Mouse (Mus musculus) liver, postnatal 0 days (tissue): ENCODE data around the gene Tm9sf2. TPM values are rescaled to one million over a fixed set of nuclear protein-coding genes. Genes with fewer than 3 reads are reported as not detected.

Experiments used
- ATAC-seq: fragments of 200-750 bp; cut with Nextera tagmentation; 2 replicates; pipeline ENCODE4 v1.8.0; 2017; ENCODE audit warnings: mild to moderate bottlenecking, moderate library complexity
- DNase-seq: peaks from one replicate; pipeline ENCODE4 v3.0.0-alpha.2; 2016
- H3K27ac ChIP-seq: fragments of 300-500 bp; sonication (generic); 2 replicates; pipeline ENCODE4 v1.5.1; 2014; ENCODE audit warnings: antibody characterized with exemption, moderate library complexity, mild to moderate bottlenecking, low read depth
- H3K27me3 ChIP-seq: fragments of 300-500 bp; sonication (generic); 2 replicates; pipeline ENCODE4 v1.6.1; 2014; ENCODE audit warnings: low read length, control low read depth, mixed read lengths; ENCODE audit not compliant: insufficient read depth
- H3K36me3 ChIP-seq: fragments of 300-500 bp; sonication (generic); replicated peaks from 2 replicates; pipeline ENCODE4 v1.6.1; 2014; ENCODE audit warnings: mild to moderate bottlenecking, control low read depth, low read length, moderate library complexity, mixed read lengths; ENCODE audit not compliant: insufficient read depth
- H3K4me1 ChIP-seq: fragments of 300-500 bp; sonication (generic); 2 replicates; pipeline ENCODE4 v1.6.1; 2014; ENCODE audit warnings: antibody characterized with exemption, mild to moderate bottlenecking, control low read depth; ENCODE audit not compliant: insufficient read depth
- H3K4me2 ChIP-seq: fragments of 300-500 bp; sonication (generic); 2 replicates; pipeline ENCODE4 v1.6.1; 2014; ENCODE audit warnings: low read depth, mild to moderate bottlenecking, low read length, moderate library complexity, mixed read lengths
- H3K4me3 ChIP-seq: fragments of 300-500 bp; sonication (generic); 2 replicates; pipeline ENCODE4 v1.5.1; 2014; ENCODE audit warnings: low read depth, low read length
- H3K9ac ChIP-seq: fragments of 300-500 bp; sonication (generic); replicated peaks from 2 replicates; pipeline ENCODE4 v1.6.1; 2014; ENCODE audit warnings: mild to moderate bottlenecking, moderate library complexity
- H3K9me3 ChIP-seq: fragments of 300-500 bp; sonication (generic); 2 replicates; pipeline ENCODE4 v1.6.1; 2016; ENCODE audit warnings: mild to moderate bottlenecking, control low read depth, low read length, mixed read lengths
- CTCF ChIP-seq: sonication (generic); IDR thresholded peaks from 2 replicates; pipeline ENCODE4 v1.5.1; 2016; ENCODE audit warnings: antibody characterized with exemption, low read depth
- EP300 ChIP-seq: IDR thresholded peaks from 2 replicates; pipeline ENCODE4 v1.6.1; 2016; ENCODE audit warnings: antibody characterized with exemption, low read depth, mild to moderate bottlenecking
- WGBS: fragments of 180-500 bp; shearing (Covaris S2); extraction: QIAGEN DNeasy Blood & Tissue Kit; methylation state at CpG from one replicate; pipeline ENCODE4 v1.1.7; 2014; ENCODE audit not compliant: insufficient replicate concordance; 5-methylcytosine and 5-hydroxymethylcytosine counted together
- polyA plus RNA-seq: library from polyadenylated mRNA; unstranded; fragments of >200 nt; fragmentation: Nextera tagmentation; extraction: Ambion mirVana; gene quantifications from 2 replicates; pipeline ENCODE4 v1.2.1, GENCODE M21; 2015

Gene Tm9sf2
- polyA plus RNA-seq, 1 experiment from 2014 or later: 107 TPM

DNA sequence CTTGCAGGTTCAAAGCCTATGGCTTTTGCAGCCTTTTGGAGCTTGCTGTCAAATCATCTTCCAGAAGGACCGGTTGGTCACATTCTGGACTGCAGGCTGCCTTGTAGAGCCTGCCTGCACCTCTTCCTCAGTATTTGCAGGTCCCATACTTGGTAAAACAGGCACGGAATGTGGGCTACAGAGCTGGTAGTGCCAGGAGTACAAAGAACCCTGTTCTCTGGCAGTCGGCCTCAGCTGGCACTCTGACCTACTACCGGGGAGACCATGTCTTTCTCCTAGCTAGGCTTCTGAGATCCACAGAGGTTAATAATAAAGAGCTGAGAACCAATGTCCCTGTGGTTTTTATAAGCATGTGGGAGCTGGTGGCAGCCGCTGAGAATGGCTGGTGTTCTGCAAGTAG lies 83.1 kb downstream of the Tm9sf2 start:
- no peak for ATAC-seq
- Histone ChIP-seq H3K4me2 (no peak overlapping the region), H3K9ac (no peak overlapping the region), H3K9me3 (no peaks in the 10 kb centered on the region), H3K4me3 (no peak overlapping the region), H3K4me1 (no peaks in the 10 kb centered on the region), H3K27ac (no peak overlapping the region), H3K27me3 (no peaks in the 10 kb centered on the region), H3K36me3 (no peaks in the 10 kb centered on the region)
- TF ChIP-seq EP300 (no peak), CTCF (no peak)
- no peak for DNase-seq
- whole genome bisulfite sequencing: 79% methylated on average over 5 of the region's 5 CpGs

DNA sequence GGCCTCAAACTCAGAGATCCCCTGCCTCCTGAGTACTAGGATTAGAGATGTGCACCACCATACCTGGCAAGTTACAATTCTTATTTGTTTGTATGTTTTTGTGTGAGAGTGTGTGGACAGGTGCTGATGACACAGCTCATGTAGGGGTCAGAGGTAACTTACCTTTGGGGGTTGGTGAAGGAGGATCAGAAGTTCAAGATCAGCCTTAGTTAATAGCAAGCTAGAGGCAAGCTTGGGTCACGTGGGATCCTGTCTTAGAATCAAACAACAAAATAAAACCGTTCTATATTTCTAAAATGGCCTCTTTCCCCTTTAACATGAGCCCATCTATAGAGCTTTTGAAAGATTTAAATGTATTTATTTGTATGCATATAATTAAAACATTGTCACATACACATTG lies 83.7 kb downstream of the Tm9sf2 start:
- TF ChIP-seq CTCF (no peak), EP300 (no peak)
- Histone ChIP-seq H3K4me3 (no peak overlapping the region), H3K27me3 (no peaks in the 10 kb centered on the region), H3K27ac (no peak overlapping the region), H3K4me2 (no peak overlapping the region), H3K4me1 (no peaks in the 10 kb centered on the region), H3K9me3 (no peaks in the 10 kb centered on the region), H3K9ac (no peak overlapping the region), H3K36me3 (no peaks in the 10 kb centered on the region)
- no peak for ATAC-seq
- 21% methylated on average over 2 of the region's 2 CpGs for WGBS
- no peak for DNase-seq

GRCm38 (mm10) chr14:122190941-122191510 lies 84.2 kb downstream of the Tm9sf2 start:
- Histone ChIP-seq H3K27me3 (no peaks in the 10 kb centered on the region), H3K9me3 (no peaks in the 10 kb centered on the region), H3K27ac (no peak overlapping the region), H3K4me1 (no peaks in the 10 kb centered on the region), H3K4me3 (no peak overlapping the region), H3K36me3 (no peaks in the 10 kb centered on the region), H3K4me2 (no peak overlapping the region), H3K9ac (no peak overlapping the region)
- ATAC-seq (peak; percentile 56; the same call in 1 of the 2 replicates), DNase-seq (peak; percentile 77)
- peak; percentile 91 for TF ChIP-seq CTCF
- no peak for TF ChIP-seq EP300
- 14% methylated on average over 7 of the region's 7 CpGs for WGBS

DNA sequence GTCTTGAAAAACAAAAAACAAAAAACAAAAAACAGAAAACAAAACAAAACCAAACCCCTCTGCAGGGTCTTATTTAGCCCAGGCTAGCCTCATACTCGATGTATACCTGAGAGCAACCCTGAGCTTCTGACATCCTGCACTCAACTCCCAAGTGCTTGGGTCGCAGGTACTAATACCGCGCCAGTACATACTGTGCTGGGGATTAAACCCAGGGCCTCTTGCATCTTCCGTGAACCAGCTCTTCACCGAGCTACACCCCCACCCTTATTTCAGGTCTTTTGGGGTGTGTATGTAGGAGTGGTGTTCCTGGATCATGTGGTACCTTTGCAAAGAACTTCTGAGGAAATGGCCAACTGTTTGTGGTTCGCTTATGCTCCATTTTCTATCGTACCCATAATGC lies 87.8 kb downstream of the Tm9sf2 start:
- 91% methylated on average over 8 of the region's 8 CpGs for WGBS
- Histone ChIP-seq H3K4me2 (no peak overlapping the region), H3K27me3 (no peaks in the 10 kb centered on the region), H3K4me3 (no peak overlapping the region), H3K27ac (no peak overlapping the region), H3K9ac (no peak overlapping the region), H3K9me3 (no peaks in the 10 kb centered on the region), H3K36me3 (no peaks in the 10 kb centered on the region), H3K4me1 (no peaks in the 10 kb centered on the region)
- DNase-seq (no peak), ATAC-seq (no peak)
- no peak for TF ChIP-seq CTCF
- TF ChIP-seq EP300: no peak

- Histone ChIP-seq H3K4me3 (no peak overlapping the region), H3K36me3 (no peaks in the 10 kb centered on the region), H3K4me1 (no peaks in the 10 kb centered on the region), H3K9ac (no peak overlapping the region), H3K27ac (no peak overlapping the region), H3K9me3 (no peaks in the 10 kb centered on the region), H3K27me3 (no peaks in the 10 kb centered on the region), H3K4me2 (no peak overlapping the region)
- WGBS: 81% methylated on average over 6 of the region's 6 CpGs
- TF ChIP-seq CTCF (no peak), EP300 (no peak)
- ATAC-seq (no peak), DNase-seq (no peak)
These were observed 90.0 kb downstream of the Tm9sf2 start for GRCm38 (mm10) chr14:122196851-122197250.

- Histone ChIP-seq H3K9me3 (no peaks in the 10 kb centered on the region), H3K4me3 (no peak overlapping the region), H3K4me1 (no peaks in the 10 kb centered on the region), H3K27me3 (no peaks in the 10 kb centered on the region), H3K9ac (no peak overlapping the region), H3K27ac (no peak overlapping the region), H3K36me3 (no peaks in the 10 kb centered on the region), H3K4me2 (no peak overlapping the region)
- WGBS: 89% methylated on average over 14 of the region's 14 CpGs
- DNase-seq: no peak
- TF ChIP-seq CTCF (no peak), EP300 (no peak)
- no peak for ATAC-seq
These were observed 93.5 kb downstream of the Tm9sf2 start for GRCm38 (mm10) chr14:122200247-122200885.
